Mouse (Mus musculus) heart, adult 18-20 months (tissue): ENCODE data around the gene Zfp941. TPM values are rescaled to one million over a fixed set of nuclear protein-coding genes. Genes with fewer than 3 reads are reported as not detected.

Source experiments
- DNase-seq, 2 experiments: peaks; one replicate each; pipeline ENCODE4 v3.0.0; 2021 to 2022; ENCODE audit warnings: mixed read lengths in 1 of 2
- long read RNA-seq, 2 experiments: library from polyadenylated mRNA; stranded (forward); transcript quantifications; one replicate each; pipeline ENCODE4 v2.0.0; 2021
- total RNA-seq, 2 experiments: library from RNA; stranded (reverse); gene quantifications; 2 replicates each; pipeline ENCODE4 v1.2.3; 2021

Gene Zfp941
- total RNA-seq, result under 1 TPM; 0.20 to 0.41 TPM
- long read RNA-seq, experiment 1, result 0 reads
- long read RNA-seq, experiment 2, result 0 reads

DNA sequence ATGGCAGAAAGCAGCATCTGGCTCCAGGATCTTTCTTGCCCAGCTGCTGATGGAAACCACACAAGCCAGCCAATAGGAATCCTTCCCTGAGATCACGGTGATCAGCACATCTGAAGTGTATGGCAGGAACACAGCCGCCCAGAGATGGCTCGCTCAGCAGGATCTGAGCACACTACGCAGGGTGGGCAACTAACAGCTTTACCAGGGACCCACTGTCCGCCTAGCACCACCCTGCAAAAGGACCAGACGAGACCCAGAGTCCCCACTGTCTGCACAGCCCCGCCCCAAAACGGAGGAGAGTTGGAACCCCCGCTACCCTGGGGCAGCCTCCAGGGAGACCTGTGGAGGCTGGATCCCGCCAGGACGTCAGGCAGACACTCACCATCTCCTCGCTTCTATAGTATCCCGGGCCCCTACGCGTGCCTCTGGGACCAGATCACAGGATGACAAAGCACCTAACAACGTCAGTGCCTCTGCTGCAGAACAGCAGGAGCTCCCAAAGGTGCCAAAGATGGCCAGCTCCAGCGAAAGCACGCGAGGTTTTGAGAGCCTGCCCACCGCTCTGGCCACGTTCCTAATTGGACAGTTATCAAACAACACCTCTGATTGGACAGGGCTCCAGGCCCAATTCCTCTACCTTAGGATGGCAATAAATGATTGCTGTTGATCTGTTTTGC lies at the start of gene Zfp941:
Gene Zfp941, minus strand, starts transcription at position 526 of the 677 bp plus-strand sequence.
- peak; percentile 12 to 24 for DNase-seq

DNA sequence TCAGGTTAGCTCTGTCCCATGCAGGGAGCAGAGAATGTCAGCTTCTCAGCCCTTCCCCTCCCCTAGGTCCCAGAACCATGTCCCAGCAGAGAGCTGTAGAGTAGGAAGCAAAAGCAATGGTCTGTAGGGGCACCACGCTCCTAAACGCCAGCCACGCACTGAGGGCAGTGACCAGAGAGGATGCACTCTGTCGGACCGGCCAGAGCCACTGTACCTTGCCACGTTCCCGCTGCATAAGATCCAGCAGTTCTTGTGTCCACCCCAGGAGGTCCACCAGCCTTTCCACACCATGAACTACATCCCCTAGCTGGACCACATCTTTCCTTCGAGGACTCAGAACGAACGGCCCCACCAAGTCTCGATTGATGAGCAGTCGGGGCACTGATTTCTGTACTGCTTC lies 42.8 kb upstream of the Zfp941 start:
- DNase-seq, result no peak

DNA sequence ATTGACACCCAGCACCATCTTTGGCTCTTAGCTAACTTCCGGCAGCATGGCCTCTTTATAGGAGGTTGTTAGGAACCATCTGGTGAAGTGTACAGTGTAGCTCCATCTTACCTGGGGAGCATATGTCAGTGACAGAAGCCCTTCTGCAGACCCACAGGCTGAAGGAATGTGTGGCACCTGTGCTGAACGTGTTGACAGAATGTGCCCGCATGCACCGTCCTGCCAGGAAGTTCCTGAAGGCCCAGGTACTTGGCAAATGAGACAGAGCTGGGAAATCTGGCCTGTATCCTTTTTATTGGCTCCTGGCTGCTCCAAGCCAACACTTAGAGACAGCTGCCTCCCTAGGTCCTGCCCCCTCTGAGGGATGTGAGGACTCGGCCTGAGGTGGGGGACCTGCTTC lies 38.8 kb upstream of the Zfp941 start:
- no peak for DNase-seq

DNA sequence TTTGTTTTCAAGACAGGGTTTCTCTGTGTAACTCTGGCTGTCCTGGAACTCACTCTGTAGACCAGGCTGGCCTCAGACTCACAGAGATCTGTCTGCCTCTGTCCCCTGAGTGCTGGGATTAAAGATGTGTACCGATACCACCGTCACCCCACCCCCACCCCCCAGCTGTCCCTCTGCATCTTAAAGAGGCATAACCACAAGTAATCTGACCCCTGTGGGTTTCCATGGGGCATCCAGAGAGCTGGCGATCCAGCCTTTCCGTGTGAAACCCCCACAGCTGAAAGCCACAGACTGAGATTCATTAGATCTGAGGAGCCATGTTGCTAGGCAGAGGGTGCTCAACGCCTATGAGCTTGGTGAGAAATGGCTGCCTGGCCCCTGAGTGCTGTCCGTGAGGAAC lies 38.0 kb upstream of the Zfp941 start:
- DNase-seq, result no peak

DNA sequence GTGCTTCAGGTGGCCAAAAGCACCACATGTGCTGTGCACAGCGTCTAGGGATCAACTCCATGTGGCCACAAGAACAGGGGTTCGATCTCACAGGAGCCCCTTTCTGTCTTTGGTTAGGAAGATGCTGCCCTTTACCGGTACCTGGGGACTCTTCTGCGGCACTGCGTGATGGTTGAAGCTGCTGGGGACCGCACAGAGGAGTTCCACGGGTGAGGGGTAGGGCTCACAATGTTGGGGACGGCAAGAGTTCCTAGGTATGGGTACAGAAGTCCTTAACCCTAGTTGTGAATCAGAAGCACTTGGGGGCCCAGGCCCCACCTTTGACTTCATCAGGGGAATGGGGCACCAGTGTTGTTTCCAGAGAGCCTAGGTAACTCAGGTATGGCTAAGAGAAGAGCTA lies 36.8 kb upstream of the Zfp941 start:
- no peak for DNase-seq

DNA sequence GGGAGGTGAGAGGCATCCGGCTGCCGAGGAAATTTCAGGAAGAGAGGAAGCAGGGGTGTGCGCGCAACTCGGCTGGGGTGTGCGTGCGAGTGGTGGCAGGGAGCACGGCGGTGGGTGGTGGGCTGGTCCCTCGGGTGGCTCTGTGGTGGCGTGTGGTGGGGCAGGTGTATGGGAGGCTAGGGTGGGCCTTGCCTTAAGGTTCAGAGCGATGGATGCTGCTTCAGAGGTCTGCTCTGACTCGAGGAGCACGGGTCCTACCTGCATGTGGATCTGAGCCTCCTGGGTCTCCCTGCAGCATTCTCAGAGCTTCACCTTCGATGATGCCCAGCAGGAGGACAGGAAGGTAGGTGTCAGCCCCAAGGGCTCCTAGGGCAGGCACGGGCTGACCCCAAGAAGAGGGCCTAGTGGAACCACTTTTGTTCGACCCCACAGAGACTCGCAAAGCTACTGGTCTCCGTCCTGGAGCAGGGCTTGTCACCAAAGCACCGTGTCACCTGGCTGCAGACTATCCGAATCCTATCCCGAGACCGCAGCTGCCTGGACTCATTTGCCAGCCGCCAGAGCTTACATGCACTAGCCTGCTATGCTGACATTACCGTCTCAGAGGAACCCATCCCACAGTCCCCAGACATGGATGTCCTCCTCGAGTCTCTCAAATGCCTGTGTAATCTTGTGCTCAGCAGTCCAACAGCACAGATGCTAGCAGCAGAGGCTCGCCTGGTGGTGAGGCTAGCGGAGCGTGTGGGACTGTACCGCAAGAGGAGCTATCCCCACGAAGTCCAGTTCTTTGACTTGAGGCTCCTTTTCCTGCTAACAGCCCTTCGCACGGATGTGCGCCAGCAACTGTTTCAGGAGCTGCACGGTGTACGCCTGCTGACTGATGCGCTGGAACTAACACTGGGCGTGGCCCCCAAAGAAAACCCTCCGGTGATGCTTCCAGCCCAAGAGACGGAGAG lies 35.9 kb upstream of the Zfp941 start, which contains the start of gene Bet1l:
Gene Bet1l, minus strand, starts transcription at position 28 of the 956 bp plus-strand sequence.
- peak in 1 of 2 experiments; percentile 34 for DNase-seq

DNA sequence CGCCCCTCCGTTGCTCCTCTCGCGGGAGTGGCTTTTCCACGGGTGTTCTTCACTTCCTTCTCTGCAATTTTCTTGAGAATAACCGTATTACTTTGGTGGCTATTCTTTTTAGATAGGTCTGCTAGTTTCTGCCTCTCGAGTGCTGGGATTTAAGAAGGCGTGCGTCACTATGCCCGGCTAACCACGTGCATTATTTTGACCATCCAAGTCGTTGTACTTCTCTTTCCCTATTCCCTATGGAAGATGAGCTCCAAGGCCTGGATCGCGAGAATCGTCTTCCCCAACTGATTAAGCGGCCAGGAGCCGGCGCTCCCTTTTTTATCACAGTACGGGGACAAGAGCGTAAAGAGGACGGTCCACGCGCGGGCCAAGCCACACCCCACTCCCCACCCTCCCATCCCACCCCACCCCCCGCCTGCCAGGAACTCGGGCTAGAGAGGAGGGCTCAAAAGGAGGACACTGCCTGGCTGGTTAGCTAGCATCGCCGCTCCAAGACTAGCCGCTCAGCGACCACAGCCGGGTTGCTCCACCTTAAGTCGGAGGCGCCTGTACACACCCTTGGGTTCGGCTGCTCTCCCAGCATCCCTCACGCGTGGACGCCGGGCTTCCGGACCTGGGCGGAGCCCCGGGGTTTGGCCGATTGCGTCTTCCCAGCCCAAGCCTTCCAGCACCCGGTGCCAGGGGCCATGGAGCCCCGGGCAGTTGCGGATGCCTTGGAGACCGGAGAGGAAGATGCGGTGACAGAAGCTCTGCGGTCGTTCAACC lies 35.0 kb upstream of the Zfp941 start, which contains the start of gene Ric8a:
Gene Ric8a, plus strand, starts transcription at position 173 of the 765 bp plus-strand sequence.
- DNase-seq, result peak; percentile 95 to 96

DNA sequence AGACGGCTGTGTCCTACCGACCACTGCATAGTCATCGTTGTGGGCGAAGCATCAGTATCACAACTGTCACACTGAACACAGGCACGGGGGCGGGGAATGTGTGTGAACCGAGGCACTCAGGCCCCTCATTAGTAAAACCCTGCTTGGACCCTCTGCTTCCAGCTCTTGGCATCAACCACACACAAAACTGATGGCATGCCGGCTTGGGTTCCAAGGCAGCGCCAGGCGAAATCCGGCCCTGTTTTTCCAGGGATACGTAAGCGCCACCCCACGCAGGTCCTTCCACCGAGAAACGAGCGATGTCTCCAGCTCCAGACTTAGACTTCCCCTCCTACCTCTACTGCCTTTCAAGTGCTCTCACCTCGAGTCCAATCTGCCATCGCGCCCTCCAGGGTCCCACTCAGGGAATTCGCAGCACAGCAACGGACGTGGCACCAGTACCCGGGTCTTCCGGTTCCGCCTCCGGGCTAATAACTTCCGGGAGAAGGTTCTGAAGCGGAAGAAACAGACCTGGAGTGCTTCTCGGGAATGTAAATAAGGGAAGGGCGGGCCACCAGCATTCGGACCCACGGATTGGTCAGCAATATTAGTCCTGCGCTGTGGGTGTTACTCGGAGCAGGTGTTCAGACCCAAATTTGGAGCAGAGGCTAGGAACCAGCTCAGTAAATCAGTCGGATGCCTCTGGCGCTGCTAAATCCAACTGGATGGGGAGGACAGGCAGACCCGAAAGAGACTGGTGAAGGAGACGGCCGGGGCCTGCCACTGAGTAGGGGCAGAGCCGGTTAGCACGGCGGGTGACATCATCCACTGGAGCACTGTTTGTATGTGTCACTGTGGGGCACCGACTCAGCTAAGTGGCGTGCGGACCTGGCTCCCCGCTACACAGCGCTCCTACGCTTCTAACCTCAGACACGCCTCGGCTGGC lies 34.1 kb upstream of the Zfp941 start, which contains the start of gene Gm45785:
Gene Gm45785, minus strand, starts transcription at position 472 of the 925 bp plus-strand sequence.
- DNase-seq, result peak; percentile 89 to 95

DNA sequence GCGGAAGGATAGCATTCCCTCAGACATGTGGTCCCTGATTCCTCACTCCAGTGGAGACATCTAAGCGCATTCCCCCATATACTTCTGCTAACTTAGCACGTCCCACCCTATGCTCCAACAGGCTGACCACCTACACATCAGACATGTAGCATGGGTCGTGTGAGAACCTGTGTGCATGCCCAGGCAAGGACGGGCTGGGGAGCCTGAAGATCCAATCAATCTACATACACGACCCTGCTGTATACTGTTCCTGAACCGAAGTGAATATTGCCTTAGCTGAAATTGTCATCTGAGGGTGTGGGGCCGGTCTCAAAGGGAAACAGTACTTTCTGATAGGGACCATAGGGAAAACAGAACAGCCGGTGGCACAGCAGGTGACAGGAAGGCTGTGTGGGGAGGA lies 33.2 kb upstream of the Zfp941 start:
- DNase-seq, result no peak

DNA sequence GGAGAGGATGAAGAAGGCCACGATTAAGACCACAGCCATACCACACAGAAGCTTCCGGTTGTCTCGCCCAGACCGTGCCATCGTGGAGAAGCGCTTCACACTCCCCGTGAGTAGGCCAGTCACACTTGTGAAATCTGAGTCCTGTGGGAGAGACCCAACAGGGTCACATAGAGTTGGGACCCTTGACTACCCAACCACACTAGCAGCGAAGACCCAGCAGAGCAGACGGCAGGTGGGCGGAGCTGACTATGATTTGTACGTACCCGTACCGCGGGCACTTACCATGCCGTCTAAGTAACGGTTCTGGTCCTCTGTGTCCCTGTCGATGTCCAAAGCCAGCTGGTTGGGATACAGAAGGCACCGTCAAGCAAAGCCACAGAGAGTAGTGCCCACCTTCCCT lies 32.5 kb upstream of the Zfp941 start:
- DNase-seq, result no peak

DNA sequence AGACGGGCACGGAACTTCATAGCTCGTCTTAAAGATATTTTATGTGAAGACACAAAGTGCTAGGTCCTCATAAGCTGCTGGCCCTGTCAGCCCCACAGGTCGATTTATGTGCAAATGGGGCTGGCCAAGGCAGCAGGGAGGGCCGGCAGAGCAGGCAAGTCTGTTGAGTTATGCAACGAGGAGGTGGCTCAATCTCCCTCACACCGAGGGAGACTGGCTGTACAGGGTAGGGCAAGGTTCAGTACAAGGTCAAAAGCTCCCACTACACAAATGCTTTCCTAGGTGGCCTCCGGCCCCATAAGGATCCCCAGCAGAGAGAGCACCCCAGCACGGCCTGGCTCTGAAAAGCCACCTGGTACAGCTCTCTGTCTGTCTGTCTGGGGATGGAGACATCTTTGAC lies 31.4 kb upstream of the Zfp941 start:
- DNase-seq, result no peak

DNA sequence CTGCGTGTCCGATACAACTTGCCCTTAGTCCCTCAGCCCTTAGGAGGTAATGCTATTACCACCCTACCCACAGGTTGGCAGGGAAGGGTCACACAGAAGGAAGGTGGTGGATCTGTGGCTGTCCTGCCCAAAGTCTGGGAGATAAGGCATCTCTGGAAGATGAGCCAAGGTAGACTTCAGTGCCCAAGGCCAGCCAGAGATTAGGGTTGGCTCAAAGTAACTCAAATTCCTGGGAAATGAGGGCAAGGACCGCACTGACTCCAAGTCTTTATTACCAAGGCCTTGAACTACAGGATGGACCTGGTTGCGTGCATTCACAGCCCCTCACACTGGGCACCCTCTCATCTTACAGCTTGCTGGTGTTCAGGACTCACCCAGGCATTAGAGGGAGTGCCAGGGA lies 29.9 kb upstream of the Zfp941 start:
- no peak for DNase-seq

DNA sequence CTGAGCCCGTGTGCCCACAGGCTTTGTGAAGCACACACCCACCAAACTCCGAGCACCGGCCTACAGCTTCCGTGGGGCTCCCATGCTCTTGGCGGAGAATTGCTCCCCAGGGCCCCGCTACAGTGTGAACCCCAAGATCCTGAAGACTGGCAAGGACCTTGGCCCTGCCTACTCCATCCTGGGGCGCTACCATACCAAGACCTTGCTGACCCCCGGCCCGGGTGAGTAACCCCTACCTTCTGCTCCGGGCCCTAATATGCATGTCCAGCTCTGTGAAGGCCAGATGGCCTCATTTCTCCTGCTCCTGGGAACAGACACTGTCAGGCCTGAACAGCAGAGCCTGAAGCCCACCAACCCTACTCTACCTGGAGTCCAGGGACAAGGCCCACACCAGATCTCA lies 26.6 kb upstream of the Zfp941 start:
- DNase-seq, result no peak

DNA sequence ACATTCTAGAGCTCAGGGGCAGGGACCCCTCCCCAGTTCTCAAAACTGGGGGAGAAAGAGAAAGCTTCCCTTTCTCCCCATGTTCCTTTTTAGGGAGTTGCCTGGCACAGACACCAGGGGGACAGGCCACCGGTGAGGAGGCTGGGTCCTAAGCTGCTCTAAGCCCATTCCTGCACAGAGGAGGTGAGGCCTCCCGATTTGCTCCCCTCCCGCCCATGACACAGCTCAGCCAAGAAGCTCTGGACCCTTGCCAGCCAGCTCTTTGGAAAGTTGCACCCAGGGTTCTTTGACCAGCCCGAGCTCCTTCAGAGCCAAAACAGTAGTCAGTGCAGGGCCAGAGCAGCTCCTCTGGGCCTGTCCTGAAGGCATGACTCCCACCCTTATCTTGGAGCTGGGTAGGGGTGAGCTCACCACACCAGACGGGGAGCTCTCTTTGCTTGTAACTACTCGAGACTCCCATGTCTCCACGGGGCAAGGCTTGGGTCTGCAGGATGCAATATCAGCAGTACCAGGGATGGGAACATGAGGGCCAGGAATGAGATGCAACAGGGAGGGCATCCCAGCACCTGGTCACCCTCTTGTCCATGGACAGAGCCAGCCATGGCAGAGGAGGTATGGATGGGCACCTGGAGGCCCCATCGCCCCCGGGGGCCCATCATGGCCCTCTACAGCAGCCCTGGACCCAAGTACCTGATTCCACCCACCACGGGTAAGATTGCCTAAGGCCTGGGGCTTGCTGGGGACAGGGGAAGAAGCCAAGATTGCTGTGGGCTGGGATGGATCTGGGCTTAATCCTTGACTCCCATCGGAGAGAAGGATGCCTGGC lies 26.0 kb upstream of the Zfp941 start, which contains the start of gene Odf3:
Gene Odf3, plus strand, starts transcription at position 51 of the 826 bp plus-strand sequence.
- peak in 1 of 2 experiments; percentile 31 for DNase-seq

DNA sequence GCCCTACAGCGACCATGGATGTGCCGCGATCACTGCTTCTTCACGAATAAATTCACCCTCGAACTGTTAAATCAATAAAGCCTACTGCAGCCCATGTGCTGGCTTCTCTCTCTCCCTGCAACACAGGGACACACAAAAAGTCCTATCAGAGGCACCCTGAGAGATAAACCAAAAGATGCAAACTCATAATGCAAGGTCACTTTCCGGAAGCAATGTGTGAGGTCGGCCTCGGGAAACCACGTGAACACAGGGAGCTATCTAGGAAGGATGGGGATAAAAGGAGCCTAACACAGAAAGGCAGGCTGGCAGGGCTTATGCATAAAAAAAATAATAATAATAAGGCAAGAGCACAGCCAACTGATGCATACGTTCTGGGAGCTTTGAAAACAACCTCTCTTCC lies 24.7 kb upstream of the Zfp941 start:
- DNase-seq, result no peak

DNA sequence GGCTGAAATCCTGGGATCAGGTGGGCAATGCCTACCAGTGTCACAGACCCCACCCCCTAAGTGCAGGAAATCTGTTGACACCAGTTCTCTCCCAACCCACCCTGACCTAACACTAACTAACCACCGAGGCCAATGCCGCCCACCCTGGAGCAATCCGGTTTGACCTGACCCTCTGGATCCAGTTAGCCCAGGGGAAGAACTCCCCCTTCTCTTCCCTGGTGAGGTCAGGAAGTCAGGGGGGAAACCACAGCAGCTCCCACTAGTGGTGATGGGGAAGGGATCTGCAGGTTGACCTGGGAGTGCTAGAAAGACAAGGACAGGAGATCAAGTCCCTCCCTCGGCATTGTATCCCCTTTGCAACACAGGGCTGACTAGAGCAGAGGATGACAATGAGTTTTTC lies 23.7 kb upstream of the Zfp941 start:
- DNase-seq, result no peak

DNA sequence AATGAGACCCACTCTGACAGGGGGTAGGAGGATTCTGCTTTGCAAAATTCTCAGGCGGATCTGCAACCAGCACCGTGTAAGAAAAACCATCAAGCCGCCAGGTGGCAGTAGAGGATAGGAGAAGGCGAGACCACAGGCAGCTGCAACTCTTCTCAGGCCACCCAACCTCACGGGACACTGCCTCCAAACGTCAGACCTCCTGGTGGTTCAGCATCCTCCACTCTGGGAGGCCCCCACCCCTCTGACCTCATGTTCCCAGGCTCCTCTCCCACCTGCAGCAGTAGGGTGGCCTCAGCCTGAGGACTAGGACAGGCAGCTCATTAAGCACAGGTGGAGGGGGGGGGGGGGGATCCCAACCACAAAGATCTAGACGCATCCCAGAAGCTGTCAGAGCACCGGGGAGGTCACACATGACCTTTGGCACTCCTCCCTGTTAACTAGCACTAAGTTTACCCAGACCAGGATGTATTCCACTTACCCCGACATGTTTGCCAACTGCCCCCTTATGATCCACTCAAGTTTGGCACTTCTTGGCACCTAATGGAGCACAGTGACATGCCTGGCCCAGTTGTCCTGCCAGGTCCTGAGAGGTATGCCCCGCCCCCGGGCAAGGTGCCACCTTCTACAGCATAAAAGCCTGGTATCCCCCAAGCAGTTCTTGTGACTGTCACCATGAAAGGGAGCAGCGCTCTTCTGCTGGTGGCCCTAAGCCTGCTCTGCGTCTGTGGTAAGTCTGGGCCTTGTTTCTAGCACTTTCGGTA lies 23.1 kb upstream of the Zfp941 start, which contains the start of gene Scgb1c1:
Gene Scgb1c1, plus strand, starts transcription at position 643 of the 761 bp plus-strand sequence.
- DNase-seq, result peak; percentile 84 to 98

DNA sequence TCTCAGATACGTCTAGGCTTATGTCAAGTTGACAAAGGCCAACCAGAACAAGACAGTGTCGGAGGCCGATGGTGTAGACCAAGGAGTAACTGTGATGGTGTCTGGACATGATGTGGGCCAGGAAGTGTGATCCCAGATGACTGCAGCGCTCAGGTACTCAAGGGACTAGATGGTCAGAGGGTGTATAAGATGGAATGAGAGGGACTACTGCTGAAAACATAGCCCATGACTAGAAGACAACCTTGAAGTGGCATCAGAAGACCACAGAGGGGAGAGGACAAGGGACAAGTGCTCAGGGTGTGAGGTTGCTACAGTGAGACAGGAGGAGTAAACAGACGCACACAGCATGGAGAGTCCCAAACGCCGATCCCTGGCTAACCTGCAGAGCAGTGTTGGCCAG lies 21.8 kb upstream of the Zfp941 start:
- DNase-seq, result no peak
